Mouse (Mus musculus) ES-CJ7 (cell line): ENCODE data around the gene Tfap2e.
A peak's percentile ranks its signal among the peaks of the same experiment; 100 is the strongest.

Experiments used
- DNase-seq: peaks from one replicate; pipeline ENCODE4 v3.0.0; 2011; ENCODE audit warnings: low read depth, low spot score

Gene Tfap2e

DNA sequence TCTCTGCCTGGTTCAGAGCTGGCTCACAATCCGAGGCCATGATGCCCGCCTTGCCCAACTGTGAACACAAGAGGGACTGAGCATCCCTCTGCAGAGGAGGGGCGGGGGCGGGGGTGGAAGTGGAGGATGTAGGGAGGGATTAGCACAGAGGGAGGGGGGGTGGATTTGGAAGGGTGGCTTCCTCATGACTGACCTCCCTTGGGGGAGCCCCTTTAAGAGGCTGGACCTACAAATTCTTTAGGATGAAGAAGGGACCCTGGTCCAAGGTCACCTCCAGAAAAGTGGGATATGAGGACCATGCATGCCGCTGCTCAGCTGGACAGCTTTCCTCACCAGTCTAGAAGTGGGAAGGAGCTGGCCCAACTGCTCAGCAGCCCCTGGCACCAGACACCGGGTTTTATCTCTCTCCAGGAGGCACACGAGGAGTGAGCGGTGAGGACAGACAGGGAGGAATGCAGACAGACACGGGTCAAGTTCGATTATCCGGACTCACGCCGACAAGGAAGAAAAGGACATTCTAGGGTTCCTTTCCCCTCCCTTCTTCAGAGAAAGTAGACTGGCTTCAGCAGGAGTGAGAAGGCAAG, 16.1 kb upstream of the Tfap2e start:
- DNase-seq: no peak

DNA sequence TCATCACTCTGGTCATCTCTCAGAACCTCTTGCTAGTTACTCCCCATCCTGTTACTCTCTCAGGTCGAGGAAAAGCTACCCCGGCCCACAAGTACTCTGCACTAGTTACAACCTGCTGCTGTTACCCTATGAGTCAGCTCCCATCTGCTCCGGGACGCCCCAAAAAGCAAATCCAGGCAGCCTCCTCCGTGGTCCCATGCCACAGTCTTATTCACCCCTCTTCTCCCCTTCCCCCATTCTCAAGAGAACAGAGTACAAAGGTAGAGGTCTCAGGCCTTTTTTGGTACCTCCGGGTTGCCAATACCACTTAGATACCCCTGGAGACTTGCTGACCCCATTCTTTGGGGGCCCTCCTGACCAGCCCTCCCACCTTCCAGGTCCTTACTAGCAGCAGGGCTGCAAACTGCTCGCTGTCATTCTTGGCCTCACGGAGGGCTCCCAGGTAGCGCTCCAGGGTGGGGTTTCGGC, 15.6 kb upstream of the Tfap2e start:
- DNase-seq: no peak

DNA sequence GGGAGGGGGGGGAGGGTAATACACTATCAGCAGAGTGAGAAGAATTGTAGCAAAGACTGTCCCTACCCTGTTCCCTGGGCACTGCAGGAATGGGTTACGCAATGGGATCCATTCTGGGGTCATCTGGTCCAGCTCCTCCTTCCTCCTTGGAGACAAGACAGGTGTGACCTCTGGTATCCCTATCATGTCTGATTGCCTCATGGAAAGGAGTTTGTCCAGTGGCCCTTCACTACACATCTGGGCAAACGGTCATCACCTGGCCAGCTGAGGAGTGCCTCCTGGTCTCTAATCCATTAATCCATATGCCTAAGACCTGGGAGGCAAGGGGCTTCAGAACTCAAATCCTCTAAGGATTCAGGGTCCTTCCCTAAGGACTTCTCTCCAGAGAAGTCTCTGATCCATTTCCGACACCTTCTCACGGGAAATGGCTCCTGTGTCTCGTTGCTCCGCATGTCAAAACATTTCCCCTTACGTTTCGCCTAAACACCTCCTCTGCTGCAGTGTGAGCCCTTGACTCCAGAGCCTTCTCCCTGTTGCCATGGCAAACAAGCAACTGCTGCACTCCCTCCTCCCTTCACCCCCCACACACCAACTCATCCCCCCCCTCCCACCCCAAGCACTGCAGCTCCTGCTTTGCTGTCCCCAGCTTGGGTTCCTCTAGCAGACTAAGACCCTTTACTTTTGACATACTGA, 15.0 kb upstream of the Tfap2e start:
- no peak for DNase-seq

- DNase-seq: no peak
Observed at GRCm38 (mm10) chr4:126750046-126750683, 14.1 kb upstream of the Tfap2e start.

GRCm38 (mm10) chr4:126749553-126749952, 13.5 kb upstream of the Tfap2e start:
- DNase-seq: no peak

DNA sequence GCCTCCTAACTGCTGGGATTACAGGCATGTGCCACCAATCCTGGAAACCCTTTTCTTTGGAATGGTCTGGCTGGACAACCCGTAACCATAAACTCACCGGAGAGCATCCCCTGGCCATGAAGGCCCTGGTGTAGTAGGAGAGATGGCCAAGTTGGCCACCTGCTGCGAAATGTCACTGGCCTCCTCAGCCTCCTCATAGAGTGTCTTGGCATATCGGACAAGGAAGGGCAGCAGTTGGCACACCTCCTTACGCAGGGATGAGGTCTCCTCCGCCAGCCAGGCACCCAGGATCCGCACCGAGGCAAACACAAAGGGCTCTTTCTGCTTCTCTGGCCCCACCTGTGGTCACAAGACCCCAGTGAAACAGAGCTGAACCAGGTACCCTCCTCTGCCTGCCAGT, 12.3 kb upstream of the Tfap2e start:
- no peak for DNase-seq

GRCm38 (mm10) chr4:126746194-126746840, 10.3 kb upstream of the Tfap2e start:
- no peak for DNase-seq

- peak; percentile 58 for DNase-seq
Observed at GRCm38 (mm10) chr4:126745506-126746193, 9.6 kb upstream of the Tfap2e start.

DNA sequence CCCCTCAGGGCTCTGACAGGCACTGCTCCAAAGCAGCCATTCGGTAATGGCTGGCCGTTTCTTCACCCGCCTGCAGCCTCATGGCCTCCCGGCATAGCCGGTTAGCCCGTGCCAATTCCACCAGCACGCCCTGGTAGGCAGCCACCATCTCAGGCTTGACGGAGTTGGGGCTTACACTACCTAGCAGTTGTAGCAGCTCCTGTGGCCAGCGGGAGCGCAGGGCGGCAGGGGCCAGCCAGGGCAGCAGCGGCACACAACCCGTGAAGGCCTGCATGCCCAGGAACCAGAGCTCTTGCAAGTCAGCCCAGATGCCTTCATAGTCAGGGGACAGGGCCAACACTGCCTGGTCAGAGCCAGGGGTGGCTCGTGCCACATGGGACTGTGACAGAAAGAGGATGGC, 8.8 kb upstream of the Tfap2e start:
- no peak for DNase-seq

DNA sequence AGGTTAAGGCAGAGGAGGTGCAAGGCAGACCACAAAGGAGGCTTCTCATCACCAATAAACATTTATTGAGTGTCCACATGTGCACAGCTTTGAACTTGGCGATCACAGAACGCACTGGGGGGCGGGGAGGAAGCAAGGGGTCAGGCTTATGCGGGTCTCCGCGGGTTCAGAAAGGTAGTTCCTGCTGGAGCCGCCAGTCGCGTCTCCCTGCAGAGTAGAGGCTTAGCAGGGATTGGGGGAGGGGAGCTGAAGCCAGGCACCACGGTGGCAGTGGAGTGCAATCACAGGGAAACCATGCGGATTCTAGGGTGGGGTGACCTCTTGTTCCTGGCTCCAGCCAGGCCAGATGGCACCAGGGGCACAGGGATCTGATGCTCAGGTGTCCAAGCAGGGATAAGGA, 7.7 kb upstream of the Tfap2e start:
- DNase-seq: peak; percentile 57

- no peak for DNase-seq
Observed at GRCm38 (mm10) chr4:126742976-126743375, 6.9 kb upstream of the Tfap2e start.

DNA sequence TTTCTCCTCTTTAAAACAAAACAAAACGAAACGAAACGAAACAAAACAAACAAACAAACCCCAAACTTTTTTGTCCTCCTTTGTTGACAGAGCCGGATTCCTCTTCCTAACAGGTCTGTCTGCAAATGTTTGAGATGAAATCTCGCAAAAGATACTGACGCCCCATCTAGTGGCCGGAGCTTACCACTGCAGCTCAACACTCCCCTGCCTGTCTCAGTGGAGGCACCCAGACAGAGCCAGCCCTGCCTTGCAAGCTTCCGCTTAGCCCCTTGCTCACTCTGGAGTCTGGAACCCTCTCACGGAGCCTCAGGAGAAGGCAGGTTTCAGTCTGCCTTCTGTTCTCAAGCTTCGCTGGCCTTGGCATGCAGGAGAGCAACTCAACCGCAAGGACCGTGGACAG, 5.4 kb upstream of the Tfap2e start:
- DNase-seq: peak; percentile 87

DNA sequence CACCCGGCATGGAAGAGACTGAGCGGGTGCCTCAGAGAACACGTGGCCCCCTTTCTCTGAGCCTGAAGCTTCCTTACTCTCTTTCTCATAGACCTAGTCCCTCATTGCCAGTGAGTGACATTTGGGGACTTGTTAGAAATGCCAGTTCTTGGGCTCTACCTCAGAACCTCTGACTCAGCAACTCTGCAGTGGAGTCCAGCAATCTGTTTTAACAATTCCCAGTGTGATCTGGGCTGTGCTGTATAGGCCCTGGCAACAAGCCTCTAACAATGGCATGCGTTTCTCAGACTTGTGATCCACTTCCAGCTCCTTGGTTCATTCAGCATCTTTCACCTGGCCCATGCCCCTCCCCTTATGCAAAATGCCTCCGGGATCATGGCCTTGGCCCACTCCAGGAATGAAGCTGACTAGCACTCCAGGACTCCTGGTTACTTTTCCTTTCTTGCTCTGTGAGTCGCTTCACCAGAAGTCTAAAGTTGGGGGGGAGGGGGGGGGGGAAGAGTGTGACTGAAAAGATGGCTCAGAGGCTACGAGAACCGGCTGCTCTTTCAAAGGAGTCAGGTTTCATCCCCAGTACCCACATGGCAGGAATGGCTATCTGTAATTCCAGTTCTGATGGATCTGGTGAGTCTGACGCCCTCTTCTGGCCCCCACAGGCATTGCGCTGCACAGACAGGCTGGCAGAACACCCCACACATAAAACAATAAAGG, 4.1 kb upstream of the Tfap2e start:
- DNase-seq: peak; percentile 88

DNA sequence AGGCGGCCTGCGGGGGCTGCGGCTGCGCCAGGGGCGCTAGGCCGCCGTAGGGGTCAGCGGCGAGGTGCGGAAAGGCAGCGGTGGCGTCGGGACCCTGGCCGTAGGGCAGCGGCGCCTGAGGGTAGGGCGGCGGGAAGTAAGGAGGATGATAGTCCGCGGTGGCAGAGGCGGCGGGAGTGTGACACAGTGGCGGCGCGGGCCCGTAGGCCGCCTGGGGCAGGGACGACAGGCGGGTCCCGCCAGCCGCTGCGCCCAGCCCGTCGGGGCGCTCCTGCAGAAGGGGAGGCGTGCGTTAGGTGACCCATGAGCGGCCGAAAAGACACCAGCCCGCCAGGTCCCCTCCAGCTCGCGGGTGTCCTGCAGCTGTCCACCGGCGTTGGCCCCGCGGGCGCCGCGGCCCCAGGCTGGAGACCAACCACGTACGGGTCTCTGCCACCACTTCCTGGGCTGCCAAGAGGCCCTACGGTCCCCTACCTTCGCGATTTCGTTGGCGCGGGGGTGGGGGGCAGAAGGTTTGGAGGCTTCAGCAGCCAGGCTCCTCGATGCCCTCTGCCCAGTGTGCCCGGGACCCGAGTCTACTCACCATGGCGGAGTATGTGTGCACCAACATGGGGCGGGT, 549 bp downstream of the Tfap2e start:
- no peak for DNase-seq

GRCm38 (mm10) chr4:126734700-126735381, 1.2 kb downstream of the Tfap2e start:
- DNase-seq: no peak

DNA sequence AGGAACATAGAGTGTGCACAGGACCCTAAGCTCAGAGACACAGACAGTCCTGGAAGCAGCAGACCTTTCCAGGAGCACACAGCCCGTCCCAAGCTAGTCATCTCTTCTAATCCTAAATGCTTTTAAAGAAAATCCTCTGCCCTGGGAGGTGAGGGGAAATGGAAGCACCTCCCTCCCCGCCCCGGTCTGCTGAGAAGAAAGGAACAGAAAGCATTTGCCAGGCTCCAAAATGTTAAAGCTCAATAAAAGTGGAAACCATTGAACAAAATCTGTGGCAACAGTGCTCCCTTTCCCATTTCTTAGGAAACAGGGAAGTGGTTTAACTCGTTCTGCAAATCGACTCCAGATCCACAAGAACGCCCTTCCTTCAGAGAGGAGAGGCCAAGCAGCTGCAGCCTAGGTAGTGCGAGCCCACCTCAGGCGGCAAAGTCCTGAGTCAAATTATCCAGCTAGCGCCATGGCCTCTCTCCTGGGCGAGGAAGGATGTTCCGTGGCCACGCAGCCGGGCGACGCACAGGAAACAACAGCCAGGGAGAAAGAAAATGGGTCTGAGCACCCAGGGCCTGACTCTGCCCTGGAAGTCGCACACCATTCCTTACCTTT, 1.9 kb downstream of the Tfap2e start:
- no peak for DNase-seq

- DNase-seq: no peak
Observed at GRCm38 (mm10) chr4:126732531-126733380, 3.3 kb downstream of the Tfap2e start.

DNA sequence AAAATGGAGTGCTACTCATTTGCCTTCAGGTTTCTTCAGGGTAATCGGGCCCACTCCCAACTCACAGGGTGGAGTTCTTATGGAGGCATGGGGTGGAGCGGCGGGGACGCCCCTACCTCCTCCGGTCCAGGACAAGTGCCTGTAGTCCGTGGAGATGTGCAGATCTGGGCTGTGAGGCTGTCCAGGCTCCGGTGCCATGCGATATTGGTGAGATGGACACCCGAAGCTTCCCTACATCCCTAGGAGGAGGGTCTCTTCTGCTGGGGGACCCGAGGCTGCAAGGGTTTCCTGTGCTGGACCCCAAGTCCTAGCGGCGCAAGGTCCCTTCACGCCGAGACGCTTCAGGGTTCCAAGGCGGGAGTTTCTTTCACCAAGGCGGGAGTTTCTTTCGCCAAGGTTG, 3.9 kb downstream of the Tfap2e start:
- no peak for DNase-seq

DNA sequence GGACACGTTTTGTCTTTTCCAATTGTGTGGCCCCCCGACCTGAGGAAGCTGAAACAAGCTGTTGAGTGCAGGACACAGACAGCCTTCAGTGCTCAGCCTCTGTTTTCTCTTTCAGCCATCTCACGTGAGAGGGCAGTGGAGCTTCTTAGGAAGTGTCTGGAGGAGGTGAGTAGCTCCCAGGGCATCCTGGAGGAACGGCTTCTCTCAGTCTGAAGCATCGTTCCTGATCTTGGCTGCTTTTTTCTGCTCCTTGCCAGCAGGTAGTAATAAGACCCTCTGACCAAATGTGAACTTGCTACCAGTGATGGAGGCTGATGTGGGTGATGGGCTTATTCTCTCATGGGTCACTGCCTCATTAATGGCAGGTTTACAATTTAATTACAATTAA, 28.6 kb downstream of the Tfap2e start:
- no peak for DNase-seq
